Mouse (Mus musculus) MEL (cell line): ENCODE measurements around the gene Phf21b.

Experiments
- CHD2 ChIP-seq: IDR thresholded peaks from 2 replicates; pipeline ENCODE4 v1.6.1; 2011; ENCODE audit warnings: low read length, improper control_type of control experiment
- CTCF ChIP-seq, 3 experiments: IDR thresholded peaks in 2 of 3; conservative IDR thresholded peaks in 1 of 3; 2 replicates each; pipeline ENCODE4 v1.5.1; 2011 to 2012; ENCODE audit warnings: low read length in 3 of 3, low read depth in 2 of 3, mild to moderate bottlenecking in 2 of 3, improper control_type of control experiment in 1 of 3, inconsistent platforms in 1 of 3, mixed read lengths in 1 of 3, moderate library complexity in 1 of 3; ENCODE audit not compliant: control insufficient read depth in 1 of 3, insufficient read depth in 1 of 3, poor library complexity in 1 of 3, severe bottlenecking in 1 of 3
- GABPA ChIP-seq: IDR thresholded peaks from 2 replicates; pipeline ENCODE4 v1.6.1; 2012; ENCODE audit warnings: low read depth, mild to moderate bottlenecking, inconsistent platforms, low read length, improper control_type of control experiment, moderate library complexity
- MAZ ChIP-seq: IDR thresholded peaks from 2 replicates; pipeline ENCODE4 v1.6.1; 2012; ENCODE audit warnings: low read depth, mild to moderate bottlenecking, inconsistent platforms, low read length, improper control_type of control experiment
- MXI1 ChIP-seq: IDR thresholded peaks from 2 replicates; pipeline ENCODE4 v1.6.1; 2011; ENCODE audit warnings: mild to moderate bottlenecking, low read depth, low read length, improper control_type of control experiment
- POLR2A ChIP-seq, 2 experiments: IDR thresholded peaks; 2 replicates each; pipeline ENCODE4 v1.6.1; 2011 to 2012; ENCODE audit warnings: low read length in 2 of 2, mild to moderate bottlenecking in 2 of 2, control low read depth in 1 of 2, improper control_type of control experiment in 1 of 2, low read depth in 1 of 2, moderate library complexity in 1 of 2; ENCODE audit not compliant: control insufficient read depth in 1 of 2, insufficient read depth in 1 of 2, poor library complexity in 1 of 2
- RAD21 ChIP-seq: IDR thresholded peaks from 2 replicates; pipeline ENCODE4 v1.6.1; 2011; ENCODE audit warnings: mild to moderate bottlenecking, low read depth, low read length, improper control_type of control experiment
- UBTF ChIP-seq: IDR thresholded peaks from 2 replicates; pipeline ENCODE4 v1.6.1; 2012; ENCODE audit warnings: low read depth, mild to moderate bottlenecking, inconsistent platforms, low read length, improper control_type of control experiment, moderate library complexity, borderline replicate concordance; ENCODE audit not compliant: insufficient read depth

- TF ChIP-seq MXI1 (no peak), CHD2 (no peak), CTCF (IDR thresholded peaks at IDR 0.05 in 2 of 3, conservative IDR thresholded peaks at IDR 0.05 in 1 of 3; ENCODE audit: control insufficient read depth in 1 of 3, insufficient read depth in 1 of 3, low read depth in 2 of 3, low read length in 3 of 3, poor library complexity in 1 of 3, severe bottlenecking in 1 of 3) (no peak), POLR2A (IDR thresholded peaks at IDR 0.05; ENCODE audit: control insufficient read depth in 1 of 2, insufficient read depth in 1 of 2, low read depth in 1 of 2, low read length in 2 of 2, poor library complexity in 1 of 2) (no peak), GABPA (no peak), RAD21 (no peak), UBTF (no peak), MAZ (no peak)
These were observed 40.8 kb upstream of the Phf21b start for GRCm38 (mm10) chr15:84896664-84897063.
